Mouse (Mus musculus) right cerebral cortex, postnatal 36 days (tissue): ENCODE results near the gene Xrcc4.

Source experiments
- DNase-seq, 2 experiments: peaks; one replicate each; pipeline ENCODE4 v3.0.0; 2022; ENCODE audit warnings: low spot score in 2 of 2, mixed read lengths in 1 of 2

Xrcc4 gene

DNA sequence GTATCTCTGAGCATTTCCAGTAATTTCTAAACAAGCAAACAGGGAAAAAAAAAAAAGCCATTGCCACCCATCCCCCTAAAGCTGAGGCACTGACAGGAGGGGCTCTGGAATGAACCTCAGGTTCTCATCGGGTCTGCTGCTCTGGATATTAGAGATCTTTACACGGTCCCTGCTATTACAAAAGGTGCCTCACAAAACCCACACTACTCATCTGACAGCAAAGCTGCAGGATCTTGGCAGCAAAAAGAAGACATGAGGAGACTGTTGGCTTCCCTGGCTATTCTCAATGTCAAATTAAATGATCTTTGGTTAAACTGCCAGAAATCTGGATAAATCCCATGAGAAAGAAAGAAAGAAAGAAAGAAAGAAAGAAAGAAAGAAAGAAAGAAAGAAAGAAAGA lies 145.1 kb downstream of the Xrcc4 start:
- no peak for DNase-seq

DNA sequence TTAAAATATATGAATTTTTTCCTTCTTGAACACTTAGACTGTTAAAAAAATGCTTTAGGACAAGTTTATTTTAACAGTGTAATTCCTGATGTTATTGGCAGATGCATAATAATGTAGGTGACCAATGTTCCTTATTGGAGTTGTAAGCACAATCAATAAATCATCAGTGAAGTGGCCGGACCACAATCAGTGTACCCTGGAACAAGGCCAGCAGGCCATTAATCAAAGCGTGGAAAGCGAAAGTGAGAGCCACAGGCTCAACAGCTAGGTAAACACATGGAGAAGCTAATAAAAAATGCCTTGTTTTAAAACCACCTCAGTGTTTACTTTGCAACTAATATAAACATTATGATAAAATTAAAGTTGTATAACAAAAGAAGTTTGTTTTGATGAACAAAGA lies 159.9 kb downstream of the Xrcc4 start:
- DNase-seq = no peak

DNA sequence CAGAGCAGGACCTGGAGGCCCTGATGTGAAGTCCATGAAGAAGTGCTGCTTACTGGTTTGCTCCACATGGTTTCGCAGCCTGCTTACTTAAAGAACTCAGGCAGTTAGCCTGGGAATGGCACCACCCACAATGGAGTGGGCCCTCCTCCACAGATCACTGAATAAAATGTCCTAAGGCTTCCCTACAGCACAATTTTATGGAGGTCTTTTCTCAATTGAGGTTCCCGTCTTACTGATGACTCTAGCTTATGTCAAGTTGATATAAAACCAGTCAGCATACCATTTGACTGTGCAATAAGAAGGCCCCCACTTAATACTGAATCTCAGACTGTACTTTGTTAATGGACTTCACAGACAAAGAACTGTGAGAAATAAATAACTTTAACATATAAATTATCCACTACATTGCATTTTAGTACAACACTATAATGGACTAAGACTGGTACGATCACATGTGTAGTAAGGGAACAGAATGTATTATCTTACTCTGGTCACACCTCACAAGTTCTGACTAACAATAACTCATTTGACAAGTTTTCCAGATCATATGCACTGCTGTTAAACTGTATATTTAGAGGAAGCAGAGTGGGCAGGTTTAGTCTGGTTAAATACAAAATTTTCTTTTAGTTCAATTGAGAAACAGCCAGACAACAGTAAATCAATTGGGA lies 170.5 kb downstream of the Xrcc4 start:
- DNase-seq = no peak

DNA sequence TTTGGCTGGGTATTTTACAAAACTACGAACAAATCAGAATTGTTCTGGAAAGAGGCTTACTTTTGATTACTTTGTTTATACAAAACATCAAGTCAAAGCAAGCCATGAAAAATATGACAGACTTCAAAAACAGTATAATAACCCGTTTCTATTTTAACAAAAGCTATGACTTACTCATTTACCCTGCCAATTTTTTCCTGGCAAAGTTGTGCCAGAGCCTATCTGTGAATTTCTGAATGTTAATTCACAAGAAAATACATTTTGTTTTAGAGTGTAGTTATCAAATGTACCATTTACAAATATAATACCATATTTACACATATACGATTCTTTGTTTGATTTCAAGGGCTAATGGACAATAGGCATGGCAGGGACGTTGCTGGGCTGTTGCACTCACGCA lies 175.1 kb downstream of the Xrcc4 start:
- DNase-seq = no peak

DNA sequence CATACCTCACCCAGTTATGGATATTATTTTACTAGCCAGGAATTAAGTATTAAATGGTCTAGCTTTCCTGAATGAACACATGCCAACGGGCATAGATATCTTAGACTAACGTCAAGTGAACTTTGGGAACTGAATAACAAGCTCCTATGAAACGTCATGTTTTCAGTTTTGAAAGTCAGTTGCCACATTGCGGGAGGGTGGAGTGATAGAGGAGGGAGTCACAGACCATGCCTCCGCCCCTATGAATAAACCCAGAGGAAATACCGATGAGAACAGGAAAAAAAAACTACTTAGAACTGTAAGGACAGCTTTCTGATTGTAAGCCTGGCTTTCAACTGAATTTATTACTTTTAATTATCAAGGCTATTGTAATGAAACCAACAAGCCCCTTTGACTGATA lies 175.5 kb downstream of the Xrcc4 start:
- no peak for DNase-seq

DNA sequence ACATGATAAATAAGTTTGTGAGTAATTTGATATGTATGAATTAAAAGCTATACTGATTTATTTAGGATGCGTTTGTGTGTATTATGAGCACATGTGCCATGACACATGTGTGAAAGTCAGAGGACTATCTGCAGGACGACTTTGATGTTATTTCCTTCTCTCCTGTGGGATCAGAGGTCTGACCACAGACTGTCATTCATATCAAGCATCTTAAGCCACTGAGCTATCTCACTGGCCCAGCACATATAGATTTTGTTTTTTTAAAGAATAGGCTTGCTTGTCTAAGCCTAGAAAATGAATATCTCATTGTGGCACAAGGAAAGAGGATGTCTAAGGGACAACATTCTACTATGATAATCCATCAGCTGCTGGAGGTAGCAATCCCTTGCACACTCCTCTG lies 183.3 kb downstream of the Xrcc4 start:
- DNase-seq = no peak

DNA sequence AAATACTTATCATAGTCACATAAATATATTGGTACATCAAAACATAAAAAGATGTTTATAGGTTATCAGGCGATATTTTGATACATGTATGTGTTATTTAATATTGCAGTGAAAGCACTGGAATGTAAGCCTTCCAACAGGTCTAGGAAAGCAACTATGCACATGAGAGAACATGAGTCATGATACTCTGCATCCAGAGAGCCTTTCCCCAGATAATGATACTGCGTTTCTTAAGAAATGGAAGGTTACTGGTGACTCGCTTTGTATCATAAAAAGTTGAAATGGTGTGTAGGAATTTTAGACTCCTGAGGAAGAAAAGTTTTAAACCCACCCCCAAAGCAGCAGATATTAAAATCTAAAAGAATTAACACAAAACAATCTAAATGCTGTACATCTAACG lies 190.3 kb downstream of the Xrcc4 start:
- DNase-seq = no peak

DNA sequence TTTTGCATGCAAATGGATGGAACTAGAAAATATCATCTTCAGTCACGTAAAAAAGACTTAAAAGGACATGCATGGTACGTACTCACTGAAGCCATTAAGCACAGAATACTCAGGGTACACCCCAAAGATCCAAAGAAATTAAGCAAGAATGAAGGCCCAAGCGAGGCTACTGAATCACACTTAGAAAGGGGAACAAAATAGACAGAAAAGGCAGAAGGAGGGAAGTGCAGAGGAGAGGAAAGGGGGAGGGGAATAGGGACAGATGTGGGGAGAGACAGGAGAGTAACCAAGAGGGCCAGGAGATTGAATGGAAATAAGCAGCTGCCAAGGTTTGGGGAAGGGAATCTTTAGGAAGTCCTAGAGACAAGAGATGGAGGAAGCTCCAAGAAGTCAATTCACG lies 197.3 kb downstream of the Xrcc4 start:
- no peak for DNase-seq

DNA sequence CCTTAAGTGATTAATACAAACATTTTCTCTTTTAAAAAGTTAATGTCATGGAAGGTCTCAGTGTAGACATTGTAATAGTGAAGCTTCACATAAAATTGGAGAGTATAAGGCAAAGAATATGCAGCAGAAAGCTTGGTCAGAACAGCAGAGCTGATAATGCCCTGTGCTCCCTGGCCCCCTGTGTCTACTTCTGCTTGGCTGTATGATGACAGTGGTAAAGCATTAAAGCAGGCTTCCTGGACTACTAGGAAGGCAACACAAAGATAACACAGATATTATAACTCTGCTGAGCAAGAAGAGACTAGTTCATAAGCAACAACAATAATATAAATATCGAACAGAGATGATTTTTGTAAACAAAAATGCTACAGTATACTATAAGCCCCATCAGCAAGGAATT lies 199.2 kb downstream of the Xrcc4 start:
- DNase-seq = no peak

DNA sequence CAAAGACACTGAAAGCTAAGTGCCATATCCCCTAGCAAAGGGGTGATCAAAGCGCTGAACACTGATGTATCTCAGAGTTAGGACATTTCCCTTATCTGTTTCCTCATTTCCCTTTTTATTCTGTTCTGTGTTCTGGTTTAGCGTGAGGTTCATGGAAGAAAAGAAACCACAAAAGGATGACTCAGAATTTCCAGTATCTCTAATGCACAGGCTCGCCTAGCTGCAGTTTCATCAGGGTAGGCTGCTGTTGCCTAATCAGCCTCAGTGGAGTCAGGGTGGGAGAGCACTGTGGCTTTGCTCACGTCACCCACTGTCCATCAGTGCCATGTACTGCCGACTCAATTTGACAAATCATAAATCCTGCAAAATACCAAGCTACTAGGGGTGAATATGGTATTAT lies 200.3 kb downstream of the Xrcc4 start:
- DNase-seq = no peak

DNA sequence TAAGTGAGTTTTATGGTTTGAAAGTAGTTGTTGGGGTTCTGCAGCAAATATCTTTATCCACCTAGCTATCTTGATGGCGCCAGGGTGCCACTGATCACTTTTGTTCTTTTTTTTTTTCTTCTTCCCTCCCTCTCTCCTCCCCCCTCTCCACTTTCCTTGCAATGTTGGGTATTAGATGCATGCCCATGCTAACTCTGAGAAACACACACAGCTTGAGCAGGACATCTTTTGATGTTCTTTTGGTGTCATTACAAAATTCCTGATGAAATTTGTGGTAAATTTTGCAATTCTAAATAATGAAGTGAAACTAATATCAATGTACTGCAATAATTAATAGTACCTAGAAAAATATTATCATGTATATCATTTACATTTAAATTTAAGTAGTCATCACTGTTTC lies 205.9 kb downstream of the Xrcc4 start:
- no peak for DNase-seq

DNA sequence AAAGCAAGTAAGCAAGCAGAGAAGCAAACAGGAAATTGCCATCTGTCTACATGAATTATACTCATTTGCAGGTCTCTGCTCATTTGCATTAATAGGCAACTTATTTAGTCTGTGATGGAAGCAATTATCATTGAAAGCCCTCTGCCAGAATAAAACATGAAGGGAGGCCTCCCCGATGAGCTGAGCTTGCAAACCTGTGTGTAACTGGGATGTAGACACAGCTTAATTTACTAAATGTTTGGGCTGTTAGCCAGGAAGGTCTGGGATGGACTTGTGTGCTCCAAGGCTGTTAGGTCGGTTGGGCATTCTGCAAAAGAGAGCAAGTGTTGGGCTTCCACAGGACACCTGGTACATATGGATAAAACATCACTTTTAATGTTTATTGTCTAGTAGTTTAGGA lies 208.1 kb downstream of the Xrcc4 start:
- DNase-seq = no peak

DNA sequence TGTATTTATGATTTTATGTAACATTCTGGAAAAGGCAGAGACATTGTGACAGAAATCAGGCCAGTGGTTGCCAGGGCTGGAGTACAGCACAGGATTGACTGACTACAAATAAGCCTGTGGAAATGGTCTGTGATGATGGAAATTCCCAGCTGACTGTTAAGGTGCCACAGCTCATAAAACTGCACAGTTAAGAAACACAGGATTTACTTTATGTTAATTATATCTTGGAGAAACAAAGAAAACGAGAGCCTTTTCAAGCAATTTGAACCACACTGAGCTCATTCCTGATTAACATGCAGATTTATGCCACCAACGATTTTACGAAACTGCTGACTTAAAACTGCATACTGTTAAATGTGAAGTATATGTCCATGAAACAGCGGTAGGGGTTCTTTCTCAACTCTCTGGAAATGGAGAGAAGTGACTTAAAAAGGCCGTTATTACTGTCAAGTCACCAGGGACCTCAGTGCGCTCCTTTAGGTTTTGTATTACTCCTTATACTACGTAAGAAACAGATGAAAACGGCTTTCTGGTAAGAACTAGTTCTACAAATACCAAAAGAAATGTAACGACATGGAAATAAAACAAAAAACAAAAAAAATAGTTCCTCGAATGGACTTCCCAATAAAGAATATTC lies 210.5 kb downstream of the Xrcc4 start:
- DNase-seq = peak in 1 of 2 experiments; percentile 28

DNA sequence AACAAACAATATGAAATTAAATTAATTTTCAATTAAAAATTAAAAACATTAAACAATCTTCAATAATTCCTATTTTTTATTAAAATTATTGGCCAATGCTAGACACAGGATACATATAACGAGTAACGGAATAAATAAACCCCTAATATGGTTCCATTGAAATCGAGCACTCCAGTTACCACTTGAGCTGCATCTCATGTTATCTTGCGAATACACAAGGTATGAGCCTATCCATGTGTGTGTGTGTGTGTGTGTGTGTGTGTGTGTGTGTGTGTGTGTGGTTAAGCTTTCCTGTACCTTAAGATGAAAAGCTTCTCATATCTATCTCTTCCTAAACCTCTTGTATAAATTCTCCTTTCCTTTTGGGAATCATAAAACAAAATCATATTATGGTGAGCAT lies 213.9 kb downstream of the Xrcc4 start:
- no peak for DNase-seq

DNA sequence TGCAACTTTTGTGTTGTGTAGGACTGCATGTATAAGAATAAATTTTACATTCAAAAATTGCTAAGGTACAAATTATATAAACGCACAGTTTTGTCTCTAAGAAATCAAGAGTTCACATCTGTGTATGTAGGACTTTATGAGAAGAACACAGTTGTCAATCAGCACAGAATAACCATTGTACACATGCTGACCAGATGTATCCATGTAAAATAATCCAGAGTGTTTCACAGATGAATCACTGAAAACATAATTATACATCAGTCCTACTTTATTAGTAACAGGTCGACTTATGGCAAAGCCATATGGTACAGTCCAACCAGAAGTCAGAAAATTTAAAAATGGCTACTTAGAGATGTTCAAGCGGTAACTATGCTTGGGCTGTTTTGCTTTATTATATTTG lies 216.7 kb downstream of the Xrcc4 start:
- DNase-seq = no peak

DNA sequence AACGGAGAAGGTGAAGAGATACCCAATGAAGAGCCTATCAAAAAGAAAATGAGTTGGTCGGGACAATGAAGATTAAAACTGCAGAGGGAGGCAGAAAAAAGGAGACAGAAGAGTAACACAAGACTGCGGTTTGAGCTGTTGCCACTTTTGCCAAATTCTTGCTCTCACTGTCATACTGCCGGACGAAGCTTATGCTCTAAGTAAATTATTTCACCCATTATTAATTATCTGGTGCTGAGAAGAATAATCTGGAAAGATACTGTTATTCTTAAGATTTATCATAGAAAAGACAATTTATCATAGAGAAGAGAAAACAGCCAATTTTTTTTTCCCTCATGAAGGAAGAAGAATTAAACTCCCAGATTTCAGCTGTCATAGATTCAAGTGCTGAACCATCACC lies 235.3 kb downstream of the Xrcc4 start:
- no peak for DNase-seq

DNA sequence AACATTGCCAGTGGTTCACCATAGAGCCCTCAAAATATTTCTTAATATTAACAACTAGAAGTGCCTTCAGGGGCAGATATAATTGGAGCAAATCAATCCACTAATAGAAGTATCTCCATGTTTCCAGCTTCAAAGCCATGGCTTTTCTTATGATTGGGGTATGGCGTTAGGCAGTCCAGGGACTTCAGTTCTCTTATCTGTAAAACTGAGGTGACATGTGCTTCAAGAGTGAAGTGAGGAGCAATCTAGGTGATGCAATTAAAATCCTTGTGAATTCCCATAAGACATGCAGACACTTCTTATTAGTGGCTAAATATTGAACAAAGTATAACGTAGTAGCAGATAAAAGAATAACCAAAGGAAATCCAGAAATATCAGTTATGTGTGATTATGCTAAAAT lies 238.7 kb downstream of the Xrcc4 start:
- DNase-seq = no peak

DNA sequence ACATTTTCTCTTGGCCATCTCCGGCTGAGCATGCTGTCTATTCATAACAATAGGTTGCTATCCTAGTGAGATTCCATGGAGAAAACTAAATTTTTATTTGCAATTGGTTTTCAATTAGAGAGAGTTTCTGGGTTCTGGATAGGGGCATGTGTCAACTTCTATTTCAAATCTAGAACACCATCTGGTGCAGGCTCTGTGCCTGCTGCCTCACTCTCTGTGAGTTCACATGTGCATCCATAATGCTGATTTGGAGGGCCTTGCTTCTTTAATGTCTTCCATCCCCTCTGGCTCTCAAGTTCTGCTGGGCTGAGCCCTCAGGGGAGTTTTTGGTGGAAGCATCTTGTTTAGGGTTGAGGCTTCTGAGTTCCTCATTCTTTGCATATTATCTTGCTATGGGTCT lies 239.5 kb downstream of the Xrcc4 start:
- no peak for DNase-seq

DNA sequence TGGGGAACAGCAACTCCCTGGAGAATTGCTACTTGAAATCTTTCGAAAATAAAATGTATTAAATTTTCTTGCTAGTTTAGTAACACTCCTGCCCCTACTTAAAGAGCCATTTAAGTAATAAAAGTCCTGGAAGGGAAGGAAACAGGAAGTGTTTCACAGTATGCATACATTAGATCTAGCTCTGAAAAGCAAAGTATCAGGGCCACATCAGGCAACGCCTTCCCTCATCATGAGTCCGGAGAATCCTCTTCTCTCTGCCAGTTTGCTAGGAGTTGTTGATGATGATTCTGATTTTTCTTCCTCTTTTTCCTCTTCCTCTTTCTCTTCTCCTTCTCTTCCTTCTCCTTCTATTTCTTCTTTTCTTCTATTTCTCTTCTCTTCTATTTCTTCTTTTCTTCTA lies 250.8 kb downstream of the Xrcc4 start:
- DNase-seq = no peak

DNA sequence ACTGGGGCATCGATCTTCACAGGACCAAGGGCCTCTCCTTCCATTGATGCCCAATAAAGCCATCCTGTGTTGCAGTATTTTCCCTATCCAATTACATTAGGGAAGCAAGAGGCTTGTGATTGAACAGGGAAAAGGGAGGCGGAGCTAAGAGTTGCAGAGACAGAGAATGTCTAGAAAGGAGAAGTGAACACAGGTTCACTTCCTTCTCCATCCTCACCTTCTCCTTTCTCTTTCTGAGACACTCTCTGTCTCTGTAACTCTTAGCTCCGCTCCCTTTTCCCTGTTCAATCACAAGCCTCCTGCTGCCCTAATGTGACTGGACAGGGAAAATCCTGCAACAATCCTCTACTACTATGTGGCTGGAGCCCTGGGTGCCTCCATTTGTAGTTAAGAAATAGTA lies 254.9 kb downstream of the Xrcc4 start:
- no peak for DNase-seq

DNA sequence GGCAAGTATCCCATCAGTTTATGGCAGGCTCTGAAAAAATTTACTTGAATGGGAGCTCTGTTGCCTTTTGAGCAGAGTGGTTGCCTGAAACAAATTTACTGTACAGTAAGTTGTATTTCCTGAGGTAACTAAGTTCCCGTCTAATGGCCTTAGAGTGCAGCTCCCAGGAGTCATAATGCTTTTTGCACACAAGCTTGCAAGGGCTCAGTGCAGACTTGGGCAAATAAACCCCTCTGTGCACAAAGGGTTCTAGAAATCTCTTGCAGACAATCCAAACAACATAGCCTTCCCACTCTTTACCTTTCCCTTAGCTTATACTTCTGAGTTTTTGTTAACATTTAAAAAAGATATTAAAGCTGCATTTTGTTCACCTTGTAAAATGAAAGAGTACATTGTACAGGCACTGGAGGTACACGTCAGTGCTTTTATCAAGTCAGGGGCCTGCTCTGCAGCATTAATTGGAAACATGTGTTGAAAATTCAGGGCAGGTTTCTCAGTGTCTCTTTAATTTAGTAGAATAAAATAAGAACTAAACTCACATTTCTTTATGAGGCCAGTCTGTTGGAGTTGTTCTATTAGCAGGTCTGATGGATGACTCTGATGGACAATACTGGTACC lies 256.2 kb downstream of the Xrcc4 start:
- no peak for DNase-seq

DNA sequence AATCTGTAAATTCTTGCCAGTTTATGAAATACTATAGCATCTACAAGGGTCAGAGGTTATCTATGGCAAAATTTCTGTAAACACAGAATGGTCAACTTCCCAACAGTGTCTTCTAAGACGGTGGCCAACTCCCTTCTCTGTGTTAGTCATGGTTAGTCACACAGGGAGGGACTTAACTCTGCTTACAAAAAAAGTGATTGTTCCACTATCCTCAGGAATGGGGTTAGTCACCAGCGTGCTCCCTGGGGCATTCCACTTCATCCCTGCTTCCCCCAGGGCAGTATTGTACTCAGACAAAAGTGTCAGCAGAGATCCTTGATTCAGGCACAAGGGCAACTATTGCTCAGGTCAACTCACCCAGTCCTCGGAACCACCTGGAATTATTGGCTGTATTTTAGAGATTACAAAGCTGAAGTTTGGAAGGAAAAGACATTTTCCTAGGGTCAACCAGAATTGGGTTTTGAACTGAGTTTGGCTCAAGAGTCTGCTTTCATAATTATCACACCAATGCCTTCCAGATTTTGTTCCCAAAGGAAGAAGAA lies 260.9 kb downstream of the Xrcc4 start:
- no peak for DNase-seq

DNA sequence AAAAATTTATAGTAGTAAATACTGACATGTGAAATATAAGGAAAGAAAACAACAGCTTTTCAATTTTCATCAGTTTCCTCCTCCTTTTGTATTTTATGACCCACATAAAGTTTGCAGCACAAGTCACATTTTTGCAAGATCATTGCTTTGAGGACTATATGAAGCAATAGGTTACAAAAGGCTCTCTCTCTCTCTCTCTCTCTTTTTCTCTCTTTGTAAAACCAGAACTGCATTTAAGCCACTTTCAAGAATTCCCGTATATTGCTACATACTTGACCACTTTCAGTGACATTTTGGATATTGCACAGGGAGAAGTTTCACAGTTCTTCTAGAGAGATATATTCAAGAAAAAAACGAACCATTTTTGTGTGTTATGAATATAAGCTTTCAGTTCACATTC lies 261.6 kb downstream of the Xrcc4 start:
- DNase-seq = no peak
